Mouse (Mus musculus) stomach, postnatal 0 days (tissue): ENCODE measurements around the gene Tob2.

Experiments
- CTCF ChIP-seq: IDR thresholded peaks from 2 replicates; pipeline ENCODE4 v1.5.1; 2016; ENCODE audit warnings: antibody characterized with exemption, low read depth, mild to moderate bottlenecking, moderate library complexity
- EP300 ChIP-seq: optimal IDR thresholded peaks from 2 replicates; pipeline ENCODE3; 2016; ENCODE audit warnings: antibody characterized with exemption

DNA sequence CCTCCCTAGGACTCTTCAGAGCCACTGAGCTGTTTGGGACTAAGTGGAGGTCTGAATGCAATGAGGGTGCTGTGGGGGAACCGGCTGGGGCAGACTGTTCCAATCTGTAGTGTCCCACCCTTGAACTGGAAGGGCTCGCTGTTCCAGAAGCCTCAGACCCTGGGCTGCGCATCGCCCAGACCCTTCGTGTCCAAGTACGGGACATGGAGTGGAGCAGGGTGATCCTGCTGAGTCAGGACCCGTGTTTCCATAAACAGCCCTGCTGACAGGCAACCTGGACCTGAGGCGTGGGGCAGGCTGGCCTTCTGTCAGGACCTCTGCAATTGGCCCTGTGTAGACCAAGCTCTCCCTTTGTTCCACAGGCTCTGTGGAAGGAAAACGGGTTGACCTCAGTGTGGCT is 11.8 kb downstream of the Tob2 start:
- no peak for TF ChIP-seq CTCF
- TF ChIP-seq EP300: no peak
